8 mouse cellular contexts compared by ENCODE assay signal in the genomic region with DNA sequence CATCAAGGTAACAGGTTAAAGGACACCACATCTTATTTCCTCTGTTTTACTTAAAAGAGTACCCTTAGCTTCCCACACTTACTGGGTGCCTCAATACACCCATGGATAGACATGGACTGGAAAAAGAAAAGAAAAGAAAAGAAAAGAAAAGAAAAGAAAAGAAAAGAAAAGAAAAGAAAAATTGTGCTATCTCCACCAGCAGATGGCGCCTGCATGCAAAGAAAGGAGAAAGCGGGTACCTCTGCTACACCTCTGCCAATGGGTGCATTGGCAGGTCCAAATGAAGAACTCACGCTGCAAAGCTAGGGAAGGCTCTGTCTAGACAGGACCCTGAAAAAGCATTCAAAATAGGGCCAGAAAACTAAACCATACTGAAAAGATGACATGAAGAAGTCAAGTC. TPM values are rescaled to one million over a fixed set of nuclear protein-coding genes. Genes with fewer than 3 reads are reported as not detected.
DNase-seq lines count a peak whose midpoint lies in the region; ATAC-seq and TF ChIP-seq lines count a peak whose summit lies in the region.

No protein-coding gene starts in this region.

- TF ChIP-seq POLR2A in embryonic fibroblast, embryonic 13.5 days (IDR thresholded peaks at IDR 0.05; ENCODE audit: low read depth, low read length) = no peak

- no peak overlapping the region for H3K4me3 ChIP-seq in embryonic fibroblast, embryonic 13.5 days (ENCODE audit: insufficient read depth, low read length)

- no peaks in the 10 kb centered on the region for H3K4me1 ChIP-seq in embryonic fibroblast, embryonic 13.5 days (ENCODE audit: control insufficient read depth, insufficient read depth, low read length)

- peak; percentile 35 for DNase-seq in adrenal gland, adult 2 months
- DNase-seq in adrenal gland, adult 8-10 months = no peak
- DNase-seq in left cerebral cortex, adult 18-20 months (ENCODE audit: low spot score in 2 of 2) = peak; percentile 48 to 58
- DNase-seq in left cerebral cortex, adult 8-10 months (ENCODE audit: low spot score in 2 of 2) = no peak
- DNase-seq in T-cell, adult 2 months (ENCODE audit: low spot score) = peak; percentile 25
- peak; percentile 46 for DNase-seq in lung, postnatal 36 days

- no peak for ATAC-seq in activated CD4-positive, CD25-positive, alpha-beta regulatory T cell, adult 4 months

- TF ChIP-seq CTCF in embryonic fibroblast, embryonic 13.5 days (IDR thresholded peaks at IDR 0.05; ENCODE audit: borderline replicate concordance, insufficient read depth, low read length) = peak; percentile 55; the same call in 1 of the 2 replicates

- H3K27ac ChIP-seq in embryonic fibroblast, embryonic 13.5 days (ENCODE audit: insufficient read depth, low read length) = no peak overlapping the region

RNA-seq across cellular contexts. Expression of gene Tpbgl, which starts 8.0 kb away (rescaled TPM):
- 10 to 100 TPM; 21.6 to 25.3 TPM for total RNA-seq in adrenal gland, adult 2 months (2021)
- polyA plus RNA-seq in adrenal gland, adult 2 months (2012; rRNA removed) = 71.2 and 81.0 TPM in 2 replicates
- 10 to 100 TPM; 29.8 to 42.0 (median 36.0) TPM for total RNA-seq in adrenal gland, adult 8-10 months (2022)
- 1 to 10 TPM; 3.8 to 4.8 TPM for total RNA-seq in left cerebral cortex, adult 18-20 months (2021)
- 1 to 10 TPM; 3.8 to 6.5 (median 4.7) TPM for total RNA-seq in left cerebral cortex, adult 8-10 months (2022)
- polyA plus RNA-seq in embryonic fibroblast, embryonic 13.5 days (2011; ENCODE audit: insufficient read length, low read depth, missing spikeins) = 0.17 and 0.28 TPM in 2 replicates
- under 1 TPM in 1 of 2 experiments, not detected in 1; 0.25 TPM for polyA plus RNA-seq in activated CD4-positive, CD25-positive, alpha-beta regulatory T cell, adult 4 months (2017; shearing (Covaris generic))

Comparison
In these comparisons a context has a peak if more than half of its experiments do, and no peak if none do; other contexts are left out.
1. DNase-seq: peak in adrenal gland, adult 2 months (single experiment), left cerebral cortex, adult 18-20 months (2 of 2), T-cell, adult 2 months (single experiment) and lung, postnatal 36 days (single experiment); none in adrenal gland, adult 8-10 months (single experiment) and left cerebral cortex, adult 8-10 months (0 of 2).